Mouse (Mus musculus): ENCODE measurements around the gene Olfr110.

- TF ChIP-seq CTCF (IDR thresholded peaks at IDR 0.05; ENCODE audit: low read depth, low read length) (no peak), TAL1 (conservative IDR thresholded peaks at IDR 0.05; ENCODE audit: low read depth, low read length) (no peak)
Observed at GRCm38 (mm10) chr17:37483452-37483851, 8.8 kb upstream of the Olfr110 start, which contains the start of gene H2-M2.
